Mouse (Mus musculus) lung, postnatal 0 days (tissue): ENCODE data around the gene Rpusd3.

Experiments used
- CTCF ChIP-seq: IDR thresholded peaks from 2 replicates; pipeline ENCODE4 v1.5.1; 2016; ENCODE audit warnings: antibody characterized with exemption, mild to moderate bottlenecking
- EP300 ChIP-seq: IDR thresholded peaks from 2 replicates; pipeline ENCODE4 v1.6.1; 2016; ENCODE audit warnings: antibody characterized with exemption, mild to moderate bottlenecking, control low read depth

DNA sequence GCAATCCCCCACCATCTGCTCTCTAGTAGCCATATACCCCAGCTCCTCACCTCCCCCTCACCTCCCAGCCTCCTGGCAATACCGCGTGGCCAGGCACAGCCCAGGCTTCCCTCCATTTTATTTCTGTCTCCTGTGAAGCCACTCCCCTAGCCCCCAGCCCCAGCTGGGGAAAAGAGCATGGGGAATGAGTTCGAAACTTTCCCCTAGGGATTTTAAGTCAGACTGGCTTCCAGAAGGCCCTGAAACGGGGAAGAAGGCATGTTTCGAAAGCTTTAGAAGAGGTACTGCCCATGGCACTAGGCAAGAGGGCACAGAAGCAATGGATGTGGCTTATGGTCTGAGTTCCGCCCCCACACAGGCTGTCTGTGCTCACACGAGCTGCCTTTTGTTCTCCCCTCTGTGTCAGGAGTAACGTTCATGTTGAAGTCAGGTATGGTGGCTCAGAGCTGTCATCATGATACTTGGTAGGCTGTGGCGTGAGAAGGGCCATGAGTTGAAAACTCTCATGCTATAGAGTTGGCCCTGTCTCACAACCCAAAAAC lies 16.6 kb upstream of the Rpusd3 start, which contains the start of gene Cidec:
- TF ChIP-seq CTCF (no peak), EP300 (no peak)
